Mouse (Mus musculus): ENCODE data around the gene Cdk8. TPM values are rescaled to one million over a fixed set of nuclear protein-coding genes. Genes with fewer than 3 reads are reported as not detected.

Cdk8 gene
- total RNA-seq, 2 experiments from 2014 or later, result 40.7 to 44.5 TPM

GRCm38 (mm10) chr5:146292896-146293680 lies 62.1 kb downstream of the Cdk8 start:
- TF ChIP-seq CTCF (conservative IDR thresholded peaks at IDR 0.05), result no peak
- H3K4me3 ChIP-seq, result no peak overlapping the region
- DNase-seq (ENCODE audit: low spot score in 2 of 2), result no peak
- no peak overlapping the region for H3K27ac ChIP-seq

- Histone ChIP-seq H3K4me3 (no peak overlapping the region), H3K27ac (no peak overlapping the region)
- DNase-seq (ENCODE audit: low spot score in 2 of 2), result no peak
- no peak for TF ChIP-seq CTCF (conservative IDR thresholded peaks at IDR 0.05)
Observed at GRCm38 (mm10) chr5:146293919-146294700, 63.1 kb downstream of the Cdk8 start.

- no peak overlapping the region for H3K27ac ChIP-seq
- H3K4me3 ChIP-seq, result no peak overlapping the region
- DNase-seq (ENCODE audit: low spot score in 2 of 2), result no peak
Observed at GRCm38 (mm10) chr5:146294834-146295233, 63.8 kb downstream of the Cdk8 start.

GRCm38 (mm10) chr5:146298807-146299519 lies 67.9 kb downstream of the Cdk8 start:
- Histone ChIP-seq H3K27ac (no peak overlapping the region), H3K4me3 (no peak overlapping the region)
- no peak for TF ChIP-seq CTCF (conservative IDR thresholded peaks at IDR 0.05)
- no peak for DNase-seq (ENCODE audit: low spot score in 2 of 2)

More at GRCm38 (mm10) chr5:146294834-146295233, 63.8 kb downstream of the Cdk8 start:
- TF ChIP-seq CTCF (conservative IDR thresholded peaks at IDR 0.05), result no peak

GRCm38 (mm10) chr5:146299520-146299870 lies 68.5 kb downstream of the Cdk8 start:
- no peak for TF ChIP-seq CTCF (conservative IDR thresholded peaks at IDR 0.05)
- Histone ChIP-seq H3K27ac (no peak overlapping the region), H3K4me3 (no peak overlapping the region)
- peak in 1 of 2 experiments; percentile 36 for DNase-seq (ENCODE audit: low spot score in 2 of 2)

- H3K27ac ChIP-seq, result no peak overlapping the region
- no peak overlapping the region for H3K4me3 ChIP-seq
- peak; percentile 91 for TF ChIP-seq CTCF (conservative IDR thresholded peaks at IDR 0.05)
- peak; percentile 39 to 64 for DNase-seq (ENCODE audit: low spot score in 2 of 2)
Observed at GRCm38 (mm10) chr5:146303470-146303869, 72.4 kb downstream of the Cdk8 start.

- H3K27ac ChIP-seq, result no peak overlapping the region
- no peak overlapping the region for H3K4me3 ChIP-seq
- TF ChIP-seq CTCF (conservative IDR thresholded peaks at IDR 0.05), result no peak
- no peak for DNase-seq (ENCODE audit: low spot score in 2 of 2)
Observed at GRCm38 (mm10) chr5:146307046-146307743, 76.2 kb downstream of the Cdk8 start.

- no peak for TF ChIP-seq CTCF (conservative IDR thresholded peaks at IDR 0.05)
- no peak for DNase-seq (ENCODE audit: low spot score in 2 of 2)
- Histone ChIP-seq H3K27ac (no peak overlapping the region), H3K4me3 (no peak overlapping the region)
Observed at GRCm38 (mm10) chr5:146307744-146308096, 76.7 kb downstream of the Cdk8 start.

- DNase-seq (ENCODE audit: low spot score in 2 of 2), result no peak
- TF ChIP-seq CTCF (conservative IDR thresholded peaks at IDR 0.05), result no peak
- Histone ChIP-seq H3K4me3 (no peak overlapping the region), H3K27ac (peak overlapping the region; percentile 49; the same call in 1 of the 2 replicates)
Observed at GRCm38 (mm10) chr5:146314538-146314937, 83.5 kb downstream of the Cdk8 start.

GRCm38 (mm10) chr5:146315268-146315921 lies 84.4 kb downstream of the Cdk8 start:
- peak in 1 of 2 experiments; percentile 32 for DNase-seq (ENCODE audit: low spot score in 2 of 2)
- Histone ChIP-seq H3K4me3 (no peak overlapping the region), H3K27ac (peak overlapping the region; percentile 49; the same call in 1 of the 2 replicates)
- no peak for TF ChIP-seq CTCF (conservative IDR thresholded peaks at IDR 0.05)

- Histone ChIP-seq H3K4me3 (no peak overlapping the region), H3K27ac (no peak overlapping the region)
- no peak for TF ChIP-seq CTCF (conservative IDR thresholded peaks at IDR 0.05)
- DNase-seq (ENCODE audit: low spot score in 2 of 2), result no peak
Observed at GRCm38 (mm10) chr5:146316316-146316715, 85.3 kb downstream of the Cdk8 start.

- DNase-seq (ENCODE audit: low spot score in 2 of 2), result peak in 1 of 2 experiments; percentile 39
- no peak overlapping the region for H3K4me3 ChIP-seq
- no peak for TF ChIP-seq CTCF (conservative IDR thresholded peaks at IDR 0.05)
- no peak overlapping the region for H3K27ac ChIP-seq
Observed at GRCm38 (mm10) chr5:146318051-146318450, 87.0 kb downstream of the Cdk8 start.
